Mouse (Mus musculus) spleen, postnatal 14 days (tissue): Measurements from ENCODE around the gene Gm21985.

Experiments
- DNase-seq, 2 experiments: peaks; one replicate each; pipeline ENCODE4 v3.0.0; 2021 to 2022; ENCODE audit warnings: low spot score in 2 of 2

Gene Gm21985

DNA sequence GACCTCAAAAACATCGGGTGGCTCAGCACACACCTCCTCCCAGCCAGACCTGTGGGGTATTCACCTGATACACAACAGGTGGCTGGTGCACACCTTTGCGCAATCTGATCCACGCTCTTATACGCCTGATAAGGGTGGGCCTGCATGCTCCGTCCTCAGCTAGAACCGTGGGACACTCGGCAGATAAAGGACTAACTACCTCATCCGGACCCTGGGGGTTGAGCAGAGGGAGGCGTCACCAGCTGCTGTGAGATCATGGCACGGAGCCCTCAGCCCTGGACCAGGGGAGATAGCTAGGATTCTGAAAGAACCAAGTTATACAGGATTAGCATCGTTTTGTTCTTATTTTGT lies at the start of gene Gm21985:
Gene Gm21985 (plus strand): TSS at position 73 of the 351 bp plus-strand sequence.
- DNase-seq = peak; percentile 59 to 66

DNA sequence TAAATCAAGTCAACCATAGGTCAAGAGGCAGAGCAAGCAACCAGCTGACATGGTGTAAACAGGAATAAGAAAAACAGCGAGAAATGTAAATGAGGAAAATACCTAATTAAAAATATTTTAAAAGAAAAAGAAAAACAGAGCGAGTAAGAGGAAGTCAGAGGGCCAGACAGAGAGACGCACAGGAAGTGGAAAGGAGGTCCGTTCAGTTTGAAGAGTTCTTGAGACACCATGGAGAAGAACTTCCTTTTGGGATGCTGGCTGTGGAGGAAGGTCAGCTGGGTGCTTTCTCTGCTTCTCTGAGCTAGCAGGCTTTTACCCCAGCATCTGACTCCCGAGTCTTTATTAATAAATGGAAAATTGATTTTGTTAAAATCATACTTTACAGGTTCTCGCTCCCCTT lies 48.5 kb upstream of the Gm21985 start:
- DNase-seq = no peak

- DNase-seq = no peak
Measured at GRCm38 (mm10) chr2:112220880-112221279, 45.2 kb upstream of the Gm21985 start.

DNA sequence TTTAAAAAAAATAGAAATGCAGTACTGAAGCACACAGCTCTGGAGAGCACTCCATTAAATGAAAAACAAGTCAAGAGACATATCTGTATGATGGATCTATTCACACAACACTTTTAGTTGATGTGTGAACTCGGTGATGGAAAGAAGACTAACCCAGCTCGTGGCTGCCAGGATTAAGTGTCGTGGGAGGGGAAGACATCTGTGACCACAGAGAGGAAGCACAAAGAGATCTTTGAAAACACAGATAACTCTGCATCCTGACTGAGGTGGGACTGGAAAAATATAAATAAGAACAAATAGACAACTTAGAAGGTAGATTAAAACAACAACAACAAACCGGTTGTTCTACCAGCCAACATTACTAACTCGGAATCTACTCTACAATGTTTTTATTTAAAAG lies 43.5 kb upstream of the Gm21985 start:
- no peak for DNase-seq

- DNase-seq = no peak
Measured at GRCm38 (mm10) chr2:112224356-112224755, 41.8 kb upstream of the Gm21985 start.

- no peak for DNase-seq
Measured at GRCm38 (mm10) chr2:112232623-112233022, 33.5 kb upstream of the Gm21985 start.

- no peak for DNase-seq
Measured at GRCm38 (mm10) chr2:112236620-112237019, 29.5 kb upstream of the Gm21985 start.

- DNase-seq = no peak
Measured at GRCm38 (mm10) chr2:112238006-112238405, 28.1 kb upstream of the Gm21985 start.

GRCm38 (mm10) chr2:112239212-112239934 lies 26.7 kb upstream of the Gm21985 start, which contains the start of gene Lpcat4:
Lpcat4 (plus strand) TSS chr2:112239468.
- DNase-seq = peak; percentile 72 to 84

- no peak for DNase-seq
Measured at GRCm38 (mm10) chr2:112239935-112240721, 26.0 kb upstream of the Gm21985 start.

GRCm38 (mm10) chr2:112241787-112242186 lies 24.3 kb upstream of the Gm21985 start:
- DNase-seq = no peak

DNA sequence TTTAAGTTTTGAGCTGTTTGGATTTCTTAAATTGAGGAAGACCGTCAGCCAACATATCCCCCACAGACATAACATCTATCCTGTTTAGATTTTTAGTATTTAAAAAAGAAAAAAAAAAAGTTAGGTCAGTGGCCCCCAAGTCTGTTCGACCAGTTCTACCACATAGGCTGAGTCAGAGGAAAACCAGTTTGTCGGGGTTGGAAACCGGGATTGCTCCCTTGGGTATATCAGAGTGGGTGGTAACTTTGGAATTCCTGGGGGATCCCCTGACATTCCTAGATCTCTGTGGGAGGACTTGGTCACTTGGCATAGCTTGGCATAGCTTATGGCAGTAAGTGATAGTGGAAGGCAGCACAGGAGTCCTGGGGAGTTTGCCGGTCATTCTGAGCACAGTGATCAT lies 20.8 kb upstream of the Gm21985 start:
- no peak for DNase-seq

GRCm38 (mm10) chr2:112246193-112246592 lies 19.9 kb upstream of the Gm21985 start:
- no peak for DNase-seq

- no peak for DNase-seq
Measured at GRCm38 (mm10) chr2:112247323-112247722, 18.8 kb upstream of the Gm21985 start.

DNA sequence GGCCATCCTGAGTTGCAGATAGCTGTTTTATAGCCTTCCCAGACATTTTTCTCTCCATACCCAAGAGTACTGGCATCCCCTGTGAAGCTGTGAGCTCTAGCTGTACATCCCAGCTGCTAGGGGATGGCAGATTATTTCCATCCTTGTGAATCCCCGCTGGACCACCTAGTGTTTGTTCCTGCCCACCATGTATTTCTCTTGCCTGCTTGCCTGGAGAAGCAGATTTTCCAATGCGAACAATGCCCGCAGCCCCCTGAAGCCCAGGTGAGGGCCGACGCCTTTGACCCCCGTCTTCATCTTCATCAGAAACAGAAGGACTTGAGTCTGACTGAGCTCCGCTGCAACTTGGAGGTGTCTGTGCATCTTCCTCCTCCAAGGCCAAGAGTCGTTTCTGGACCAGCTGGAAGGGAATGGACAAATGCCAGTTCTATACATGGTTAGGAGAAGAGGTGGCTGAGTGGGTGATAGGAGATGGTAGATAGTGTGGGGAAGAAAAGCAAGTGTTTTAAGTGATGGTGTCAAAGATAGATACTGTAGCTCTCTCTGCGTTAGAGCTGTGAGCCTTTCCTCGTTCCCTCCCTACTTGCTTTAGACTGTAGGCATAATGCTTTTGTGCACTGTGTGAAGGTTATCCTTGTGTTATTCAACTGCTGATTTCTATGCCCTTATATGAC lies 16.2 kb upstream of the Gm21985 start:
- DNase-seq = no peak

DNA sequence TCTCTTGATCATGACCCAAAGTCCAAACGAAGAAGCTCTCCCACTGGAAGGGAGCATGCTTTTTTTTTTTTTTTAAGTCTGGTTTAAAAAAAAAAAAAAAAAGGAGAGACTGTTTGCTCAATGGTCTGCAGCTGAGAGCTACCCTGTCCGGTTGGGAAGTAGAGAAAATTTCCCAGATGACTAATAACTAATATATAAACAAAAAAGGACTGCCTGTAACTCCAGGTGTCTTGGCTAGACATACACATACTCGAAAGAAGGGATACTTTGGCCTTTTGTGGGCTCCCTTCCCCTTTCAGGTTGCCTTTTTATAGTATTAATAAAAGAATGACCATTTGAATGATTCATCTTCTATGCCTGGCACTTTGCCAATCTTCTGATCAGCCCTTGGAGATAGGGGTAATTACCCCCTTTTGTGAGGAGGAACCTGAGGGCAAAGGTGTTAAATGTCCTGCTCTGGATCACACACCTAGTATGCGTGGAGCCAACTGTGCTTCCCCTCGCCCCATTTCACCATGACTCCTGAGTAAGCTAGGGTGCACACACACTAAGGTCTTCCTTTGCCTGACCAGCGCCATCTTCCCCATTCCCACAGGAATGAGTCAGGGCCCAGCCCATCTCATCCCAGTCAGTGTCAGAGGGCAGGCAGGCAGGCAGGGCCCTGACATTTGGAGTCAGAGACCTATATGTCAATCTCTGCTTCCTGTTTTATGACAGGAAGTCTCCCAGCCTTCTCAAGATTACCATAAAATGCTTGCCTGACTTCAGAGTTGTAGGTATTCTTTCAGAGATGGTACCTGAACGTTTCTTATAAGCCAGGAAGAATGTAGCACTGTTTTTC lies 11.2 kb upstream of the Gm21985 start:
- no peak for DNase-seq

DNA sequence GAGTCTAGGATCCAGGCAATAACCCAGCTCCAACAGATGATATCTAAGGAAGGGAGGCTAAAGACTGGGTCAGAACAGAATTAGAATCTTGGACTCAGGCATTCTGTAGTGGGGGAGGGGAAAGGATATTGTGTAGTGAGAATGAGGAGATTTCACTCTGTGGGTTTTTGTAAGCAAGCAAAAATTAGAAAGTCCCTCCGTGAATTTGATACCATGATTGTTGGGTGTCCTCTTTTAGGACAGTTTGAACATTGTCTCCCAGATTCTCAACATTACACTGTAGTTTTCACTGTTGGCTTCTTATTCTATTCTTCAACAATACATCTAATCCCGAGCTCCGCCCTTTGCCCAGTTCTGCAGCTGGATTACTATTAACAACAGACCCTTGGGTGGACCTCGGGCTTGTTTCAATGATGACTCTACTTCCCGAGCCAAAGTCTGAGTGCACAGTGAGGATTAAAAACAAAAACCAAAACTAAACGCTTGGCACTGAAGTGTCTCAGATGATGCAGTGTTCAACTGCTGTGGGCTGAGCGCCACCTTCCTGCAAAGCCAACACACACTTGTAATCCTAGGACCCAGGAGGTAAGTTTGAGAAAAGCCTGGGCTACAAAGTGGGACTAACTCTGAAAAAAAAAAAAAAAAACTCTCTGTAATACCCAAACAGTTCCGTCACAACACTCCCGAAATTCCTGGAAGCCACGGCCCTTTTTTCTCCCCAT lies 6.7 kb upstream of the Gm21985 start, which contains the start of gene Nutm1:
Gene Nutm1 (minus strand): TSS at position 51 of the 722 bp plus-strand sequence.
- no peak for DNase-seq

GRCm38 (mm10) chr2:112261748-112262653 lies 4.1 kb upstream of the Gm21985 start, which contains the start of gene Nop10:
Nop10 (plus strand) TSS chr2:112261926.
- peak; percentile 53 to 77 for DNase-seq

- DNase-seq = no peak
Measured at GRCm38 (mm10) chr2:112262779-112263295, 3.3 kb upstream of the Gm21985 start.
